Mouse (Mus musculus) spleen, postnatal 36 days (tissue): Measurements from ENCODE around the gene Nkap.
A peak's percentile ranks its signal among the peaks of the same experiment; 100 is the strongest.
"Not testable (repeated sequence)": the region's sequence is repeated elsewhere in the genome, so short reads cannot be mapped to it uniquely, and the experiment has no call there.

ENCODE experiments used
- DNase-seq, 2 experiments: peaks; one replicate each; pipeline ENCODE4 v3.0.0; 2022; ENCODE audit warnings: low spot score in 2 of 2, mixed read lengths in 1 of 2

Nkap gene

DNA sequence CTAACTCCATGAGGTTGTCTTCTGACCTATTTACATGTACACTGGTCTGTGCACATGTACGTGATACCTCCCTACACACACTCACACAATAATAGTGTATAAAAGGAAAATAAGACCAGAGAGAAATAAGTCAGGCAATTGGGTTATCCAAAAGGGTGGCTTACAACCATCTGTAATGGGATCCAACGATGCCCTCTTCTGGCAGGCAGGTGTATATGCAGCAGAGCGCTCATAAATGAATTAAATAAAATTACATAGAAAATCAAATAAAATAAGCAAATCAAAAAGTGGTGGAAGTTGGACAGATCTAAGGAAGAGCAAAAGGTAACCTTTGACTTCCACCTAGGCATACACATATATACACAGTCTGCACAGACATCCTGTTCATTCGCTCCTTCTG, 31.2 kb downstream of the Nkap start:
- no peak for DNase-seq

DNA sequence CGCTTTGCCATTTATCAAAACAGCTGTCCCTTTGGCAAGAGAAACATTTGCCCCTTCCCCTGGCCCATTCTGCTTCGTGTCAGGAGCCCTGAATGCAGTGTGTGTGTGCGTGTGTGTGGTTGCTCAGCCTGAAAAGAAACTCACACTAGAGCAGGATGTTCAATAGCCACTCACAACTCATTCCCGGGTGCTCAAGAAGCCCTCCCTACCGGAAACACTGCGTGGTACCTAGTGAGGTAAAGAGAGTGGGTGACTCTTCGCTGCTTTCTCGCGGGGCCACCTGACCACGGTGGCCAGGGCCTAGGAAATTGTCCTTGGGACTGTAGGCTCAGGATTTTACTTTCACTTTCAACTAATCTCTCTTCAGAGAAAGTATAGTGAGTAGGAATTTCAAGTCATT, 34.6 kb downstream of the Nkap start:
- no peak for DNase-seq

DNA sequence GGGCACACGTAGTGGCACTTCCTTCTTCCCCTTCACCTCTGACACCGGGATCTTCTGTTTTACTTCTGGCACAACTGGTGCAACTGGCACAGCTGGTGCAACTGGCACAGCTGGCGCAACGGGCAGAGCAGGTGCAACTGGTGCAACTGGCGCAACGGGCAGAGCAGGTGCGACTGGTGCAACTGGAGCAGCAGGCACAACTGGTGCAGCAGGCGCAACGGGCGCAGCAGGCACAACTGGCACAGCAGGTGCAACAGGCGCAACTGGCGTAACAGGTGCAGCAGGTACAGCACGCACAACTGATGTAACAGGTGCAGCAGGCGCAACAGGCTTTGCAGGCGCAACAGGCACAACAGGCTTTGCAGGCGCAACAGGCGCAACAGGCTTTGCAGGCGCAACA, 36.5 kb downstream of the Nkap start:
- DNase-seq, result no peak

DNA sequence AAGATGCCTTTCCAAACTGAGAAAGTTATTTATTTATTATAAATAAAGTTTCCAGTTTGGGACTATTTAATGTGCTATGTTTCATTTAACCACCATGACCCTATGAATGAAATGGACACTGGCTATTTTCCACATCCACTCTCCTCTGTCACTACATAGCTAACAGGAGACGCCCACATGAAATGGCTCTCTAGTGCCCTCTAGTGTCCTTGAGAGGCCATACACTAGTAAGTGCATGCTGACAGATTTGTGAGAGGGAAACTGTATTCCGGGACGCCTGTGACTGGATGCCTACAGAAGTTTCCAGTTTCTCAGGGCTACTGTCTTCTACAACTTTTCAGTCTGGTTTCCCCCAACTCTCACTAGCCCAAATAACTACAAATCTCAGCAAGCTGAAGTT, 40.5 kb downstream of the Nkap start:
- peak; percentile 16 to 17 for DNase-seq

DNA sequence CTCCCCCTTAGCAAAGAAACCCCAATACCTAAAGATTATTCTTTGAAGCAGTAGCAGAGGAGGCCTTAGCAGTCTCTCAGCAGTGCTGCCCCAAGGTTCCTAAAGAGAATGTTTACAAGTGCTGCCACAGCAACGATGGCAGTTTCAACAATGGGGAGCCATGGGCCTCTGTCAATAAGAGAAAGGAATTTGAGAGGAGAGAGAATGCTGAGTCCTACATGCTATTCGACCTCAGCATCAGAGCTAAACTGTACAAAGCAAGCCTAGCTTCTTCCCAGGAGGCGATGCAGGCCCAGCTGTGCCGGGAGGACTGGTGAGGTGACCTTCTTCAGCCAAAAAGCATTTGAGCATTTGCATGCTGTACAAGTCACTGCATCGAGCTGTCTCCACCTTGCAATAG, 42.1 kb downstream of the Nkap start, which contains the start of gene Akap14:
TSS of gene Akap14 (minus strand) at position 101 of the 400 bp plus-strand sequence.
- no peak for DNase-seq

DNA sequence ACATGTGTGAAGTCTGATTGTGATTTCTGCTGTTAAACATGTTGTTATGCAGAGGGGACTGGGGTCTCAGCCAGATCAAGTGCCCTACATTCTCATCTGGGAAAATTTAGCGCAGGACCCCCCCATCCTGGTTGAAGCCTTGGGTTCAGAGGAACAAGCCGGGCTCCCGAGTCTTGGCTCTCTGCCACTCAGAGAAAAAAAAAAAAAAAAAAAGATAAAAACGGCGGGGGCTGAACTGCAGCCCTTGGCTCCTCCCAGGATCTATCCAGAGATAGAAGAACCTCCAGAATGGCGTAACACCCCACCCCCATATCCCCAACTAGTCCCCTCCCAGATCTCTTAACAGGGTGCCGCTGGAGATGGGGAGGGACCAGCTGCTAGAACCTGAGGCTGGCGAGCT, 57.8 kb downstream of the Nkap start:
- DNase-seq, result not testable (repeated sequence)

DNA sequence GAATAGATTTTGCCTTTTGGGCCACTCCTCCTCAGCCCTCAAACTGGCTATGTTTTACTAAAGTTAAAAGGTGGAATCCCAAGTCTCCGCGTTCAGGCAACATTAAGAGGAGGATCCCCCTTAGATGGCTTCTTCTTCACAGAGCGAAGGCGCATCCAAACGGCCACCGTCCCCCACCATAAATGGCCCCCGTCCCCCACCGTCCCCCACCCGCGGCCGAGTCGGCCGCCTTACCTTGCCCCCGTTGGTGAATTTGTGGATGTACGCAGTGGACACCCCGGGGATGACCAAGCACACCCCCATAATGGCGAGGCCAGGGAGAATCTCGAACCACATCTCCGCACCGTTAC, 64.1 kb downstream of the Nkap start:
- DNase-seq, result no peak

DNA sequence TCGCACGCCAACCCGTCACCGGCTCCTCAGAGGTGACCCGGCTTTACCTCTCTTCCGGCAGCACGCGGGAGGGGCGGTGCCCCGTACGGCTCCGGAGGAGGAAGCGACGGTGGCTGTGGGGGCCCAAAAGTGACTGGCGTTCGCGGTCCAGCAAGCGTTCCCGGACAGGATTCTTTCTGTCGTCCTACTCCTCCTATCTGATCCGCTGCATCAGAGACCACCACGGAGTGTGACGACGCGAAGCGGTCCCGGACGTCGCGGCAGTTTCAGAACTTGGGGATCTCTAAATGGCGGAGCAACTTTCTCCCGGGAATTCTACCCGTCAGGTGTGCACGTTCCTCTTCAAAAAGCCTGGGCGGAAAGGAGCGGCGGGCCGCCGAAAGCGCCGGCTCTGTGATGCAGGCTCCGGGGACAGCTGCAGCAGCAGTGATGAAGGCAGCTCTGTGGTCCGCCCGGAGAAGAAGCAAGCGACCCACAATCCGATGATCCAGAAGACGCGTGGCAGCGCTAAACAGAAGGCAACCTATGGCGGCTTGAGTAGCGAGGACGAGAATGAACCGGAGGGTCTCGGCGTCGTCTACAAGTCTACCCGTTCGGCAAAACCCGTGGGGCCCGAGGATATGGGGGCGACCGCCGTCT, 64.6 kb downstream of the Nkap start, which contains the start of the genes Ndufa1 and Rnf113a1:
TSS of gene Ndufa1 (minus strand) at position 59 of the 639 bp plus-strand sequence.
TSS of gene Rnf113a1 (plus strand) at position 141 of the 639 bp plus-strand sequence.
- DNase-seq, result peak; percentile 76

DNA sequence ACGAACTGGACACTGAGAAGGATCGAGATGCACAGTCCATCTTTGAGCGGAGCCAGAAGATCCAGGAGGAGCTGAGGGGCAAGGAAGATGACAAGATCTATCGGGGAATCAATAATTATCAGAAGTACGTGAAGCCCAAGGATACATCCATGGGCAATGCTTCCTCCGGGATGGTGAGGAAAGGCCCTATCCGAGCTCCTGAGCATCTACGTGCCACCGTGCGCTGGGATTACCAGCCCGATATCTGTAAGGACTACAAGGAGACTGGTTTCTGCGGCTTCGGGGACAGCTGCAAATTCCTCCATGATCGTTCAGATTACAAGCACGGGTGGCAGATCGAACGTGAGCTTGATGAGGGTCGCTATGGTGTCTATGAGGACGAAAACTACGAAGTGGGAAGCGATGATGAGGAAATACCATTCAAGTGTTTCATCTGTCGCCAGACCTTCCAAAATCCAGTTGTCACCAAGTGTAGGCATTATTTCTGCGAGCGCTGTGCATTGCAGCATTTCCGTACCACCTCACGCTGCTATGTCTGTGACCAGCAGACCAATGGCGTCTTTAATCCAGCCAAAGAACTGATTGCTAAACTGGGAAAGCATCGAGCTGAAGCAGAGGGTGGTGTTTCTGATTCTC, 65.3 kb downstream of the Nkap start:
- DNase-seq, result no peak

DNA sequence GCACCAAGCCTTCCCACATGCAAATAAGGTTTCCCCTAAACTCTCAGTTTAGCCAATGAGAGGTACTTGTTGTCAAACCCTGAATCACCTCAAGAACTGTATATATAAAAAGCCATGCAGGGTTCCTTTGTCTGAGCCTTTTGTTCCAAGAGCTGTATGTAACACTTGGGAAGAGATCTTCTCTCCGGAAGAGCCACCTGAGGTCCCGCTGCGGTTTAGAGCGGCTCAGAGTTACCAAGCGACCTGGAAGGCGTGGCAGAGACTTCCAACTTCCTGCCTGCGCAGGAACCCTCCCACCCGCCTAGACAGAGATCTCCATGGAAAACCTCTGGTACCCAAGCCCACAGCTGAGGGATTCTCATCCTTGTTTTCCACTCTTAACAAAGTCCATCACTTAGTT, 72.1 kb downstream of the Nkap start:
- no peak for DNase-seq
